Mouse (Mus musculus): Measurements from ENCODE around the gene Spag7. TPM values are rescaled to one million over a fixed set of nuclear protein-coding genes. Genes with fewer than 3 reads are reported as not detected.
A peak's percentile ranks its signal among the peaks of the same experiment; 100 is the strongest.

Spag7 gene
- total RNA-seq, 2 experiments from 2014 or later, result 89.8 to 99.5 TPM

- no peak for DNase-seq (ENCODE audit: low spot score)
- intact Hi-C loops (cut with DNase I), result loop anchor here (10.0 kb wide), 1 partner anchor 644 kb away; the partner anchor contains the start of genes Acadvl and Dlg4
These were observed 10.3 kb downstream of the Spag7 start for GRCm38 (mm10) chr11:70658942-70659341.

- intact Hi-C loops (cut with DNase I), result loop anchor here (10.0 kb wide), 1 partner anchor 644 kb away; the partner anchor contains the start of genes Acadvl and Dlg4
- no peak for DNase-seq (ENCODE audit: low spot score)
These were observed 10.7 kb downstream of the Spag7 start for GRCm38 (mm10) chr11:70658521-70658920.

GRCm38 (mm10) chr11:70657991-70658390, 11.2 kb downstream of the Spag7 start:
- intact Hi-C loops (cut with DNase I), result loop anchor here (10.0 kb wide), 1 partner anchor 643 kb away; the partner anchor contains the start of genes Acadvl and Dlg4
- no peak for DNase-seq (ENCODE audit: low spot score)

GRCm38 (mm10) chr11:70657573-70657972, 11.6 kb downstream of the Spag7 start:
- DNase-seq (ENCODE audit: low spot score), result no peak
- intact Hi-C loops (cut with DNase I), result loop anchor here (10.0 kb wide), 1 partner anchor 643 kb away; the partner anchor contains the start of genes Acadvl and Dlg4

GRCm38 (mm10) chr11:70656964-70657363, 12.3 kb downstream of the Spag7 start, which contains the start of gene Eno3:
Eno3 (plus strand) TSS chr11:70657202.
- intact Hi-C loops (cut with DNase I), result loop anchor here (10.0 kb wide), 1 partner anchor 642 kb away; the partner anchor contains the start of genes Acadvl and Dlg4

GRCm38 (mm10) chr11:70656456-70656927, 12.7 kb downstream of the Spag7 start:
- peak; percentile 59 for DNase-seq (ENCODE audit: low spot score)
- intact Hi-C loops (cut with DNase I), result loop anchor here (10.0 kb wide), 1 partner anchor 642 kb away; the partner anchor contains the start of genes Acadvl and Dlg4

More at GRCm38 (mm10) chr11:70656964-70657363, 12.3 kb downstream of the Spag7 start, which contains the start of gene Eno3:
- no peak for DNase-seq (ENCODE audit: low spot score)

GRCm38 (mm10) chr11:70655571-70656455, 13.4 kb downstream of the Spag7 start:
- peak; percentile 67 for DNase-seq (ENCODE audit: low spot score)
- intact Hi-C loops (cut with DNase I), result loop anchor here (2.0 to 10.0 kb wide), 2 partner anchors 13 to 641 kb away; partner anchors contain the start of genes Acadvl, Dlg4 and Spag7

- peak; percentile 71 for DNase-seq (ENCODE audit: low spot score)
- intact Hi-C loops (cut with DNase I), result loop anchor here (2.0 to 10.0 kb wide), 2 partner anchors 14 to 640 kb away; partner anchors contain the start of genes Acadvl, Dlg4 and Spag7
These were observed 14.2 kb downstream of the Spag7 start for GRCm38 (mm10) chr11:70654923-70655570.

GRCm38 (mm10) chr11:70654198-70654922, 14.9 kb downstream of the Spag7 start, which contains the start of gene Pfn1:
Pfn1 (minus strand) TSS chr11:70654644.
- DNase-seq (ENCODE audit: low spot score), result peak; percentile 50
- intact Hi-C loops (cut with DNase I), result loop anchor here (2.0 to 10.0 kb wide), 2 partner anchors 14 to 640 kb away; partner anchors contain the start of genes Acadvl, Dlg4 and Spag7

GRCm38 (mm10) chr11:70653345-70654197, 15.6 kb downstream of the Spag7 start:
- peak; percentile 49 for DNase-seq (ENCODE audit: low spot score)
- intact Hi-C loops (cut with DNase I), result loop anchor here (2.0 to 10.0 kb wide), 2 partner anchors 15 to 639 kb away; partner anchors contain the start of genes Acadvl, Dlg4 and Spag7

GRCm38 (mm10) chr11:70652884-70653344, 16.3 kb downstream of the Spag7 start:
- no peak for DNase-seq (ENCODE audit: low spot score)
- intact Hi-C loops (cut with DNase I), result loop anchor here (10.0 kb wide), 1 partner anchor 638 kb away; the partner anchor contains the start of genes Acadvl and Dlg4

- intact Hi-C loops (cut with DNase I), result loop anchor here (10.0 kb wide), 1 partner anchor 637 kb away; the partner anchor contains the start of genes Acadvl and Dlg4
- DNase-seq (ENCODE audit: low spot score), result no peak
These were observed 17.0 kb downstream of the Spag7 start for GRCm38 (mm10) chr11:70652029-70652883.

GRCm38 (mm10) chr11:70651391-70651790, 17.8 kb downstream of the Spag7 start:
- DNase-seq (ENCODE audit: low spot score), result no peak
- intact Hi-C loops (cut with DNase I), result loop anchor here (10.0 kb wide), 1 partner anchor 637 kb away; the partner anchor contains the start of genes Acadvl and Dlg4

GRCm38 (mm10) chr11:70650322-70651175, 18.7 kb downstream of the Spag7 start:
- no peak for DNase-seq (ENCODE audit: low spot score)
- intact Hi-C loops (cut with DNase I), result loop anchor here (10.0 kb wide), 1 partner anchor 636 kb away; the partner anchor contains the start of genes Acadvl and Dlg4

- intact Hi-C loops (cut with DNase I), result no loop called here
- no peak for DNase-seq (ENCODE audit: low spot score)
These were observed 20.0 kb downstream of the Spag7 start for GRCm38 (mm10) chr11:70649185-70649734.

Measured in heart, postnatal 25 days (tissue).